Mouse (Mus musculus) lung, postnatal 0 days (tissue): Measurements from ENCODE around the gene Rab7b. TPM values are rescaled to one million over a fixed set of nuclear protein-coding genes. Genes with fewer than 3 reads are reported as not detected.
A peak's percentile ranks its signal among the peaks of the same experiment; 100 is the strongest.

Experiments
- ATAC-seq: fragments of 200-750 bp; cut with Nextera tagmentation; 2 replicates; pipeline ENCODE4 v1.8.0; 2017; ENCODE audit warnings: moderate library complexity
- DNase-seq: peaks from one replicate; pipeline ENCODE4 v3.0.0-alpha.2; 2016; ENCODE audit warnings: low spot score
- H3K27ac ChIP-seq: fragments of 300-500 bp; sonication (generic); 2 replicates; pipeline ENCODE4 v1.5.1; 2014; ENCODE audit warnings: antibody characterized with exemption, mild to moderate bottlenecking, low read length, mixed read lengths
- H3K27me3 ChIP-seq: fragments of 300-500 bp; sonication (generic); replicated peaks from 2 replicates; pipeline ENCODE4 v1.6.1; 2014; ENCODE audit warnings: low read length, mixed read lengths; ENCODE audit not compliant: insufficient read depth
- H3K36me3 ChIP-seq: fragments of 300-500 bp; sonication (generic); 2 replicates; pipeline ENCODE4 v1.6.1; 2014; ENCODE audit warnings: low read length, mixed read lengths; ENCODE audit not compliant: insufficient read depth
- H3K4me1 ChIP-seq: fragments of 300-500 bp; sonication (generic); 2 replicates; pipeline ENCODE4 v1.6.1; 2014; ENCODE audit warnings: antibody characterized with exemption, low read depth, low read length, mixed read lengths; ENCODE audit not compliant: insufficient read depth
- H3K4me2 ChIP-seq: fragments of 300-500 bp; sonication (generic); replicated peaks from 2 replicates; pipeline ENCODE4 v1.6.1; 2014; ENCODE audit warnings: low read depth, mild to moderate bottlenecking, low read length, moderate library complexity, mixed read lengths
- H3K4me3 ChIP-seq: fragments of 300-500 bp; sonication (generic); 2 replicates; pipeline ENCODE4 v1.5.1; 2014; ENCODE audit warnings: low read depth, low read length
- H3K9ac ChIP-seq: fragments of 300-500 bp; sonication (generic); replicated peaks from 2 replicates; pipeline ENCODE4 v1.6.1; 2014; ENCODE audit warnings: low read depth, mild to moderate bottlenecking
- H3K9me3 ChIP-seq: fragments of 300-500 bp; sonication (generic); 2 replicates; pipeline ENCODE4 v1.6.1; 2016; ENCODE audit warnings: low read length, mixed read lengths
- CTCF ChIP-seq: IDR thresholded peaks from 2 replicates; pipeline ENCODE4 v1.5.1; 2016; ENCODE audit warnings: antibody characterized with exemption, mild to moderate bottlenecking
- EP300 ChIP-seq: IDR thresholded peaks from 2 replicates; pipeline ENCODE4 v1.6.1; 2016; ENCODE audit warnings: antibody characterized with exemption, mild to moderate bottlenecking, control low read depth
- WGBS: fragments of 180-500 bp; shearing (Covaris S2); extraction: QIAGEN DNeasy Blood & Tissue Kit; methylation state at CpG from one replicate; pipeline ENCODE4 v1.1.7; 2014; 5-methylcytosine and 5-hydroxymethylcytosine counted together
- polyA plus RNA-seq: library from polyadenylated mRNA; unstranded; fragments of >200 nt; fragmentation: Nextera tagmentation; extraction: Ambion mirVana; gene quantifications from 2 replicates; pipeline ENCODE4 v1.2.1, GENCODE M21; 2015

The Rab7b gene
- polyA plus RNA-seq, 1 experiment from 2014 or later: 4.0 TPM

DNA sequence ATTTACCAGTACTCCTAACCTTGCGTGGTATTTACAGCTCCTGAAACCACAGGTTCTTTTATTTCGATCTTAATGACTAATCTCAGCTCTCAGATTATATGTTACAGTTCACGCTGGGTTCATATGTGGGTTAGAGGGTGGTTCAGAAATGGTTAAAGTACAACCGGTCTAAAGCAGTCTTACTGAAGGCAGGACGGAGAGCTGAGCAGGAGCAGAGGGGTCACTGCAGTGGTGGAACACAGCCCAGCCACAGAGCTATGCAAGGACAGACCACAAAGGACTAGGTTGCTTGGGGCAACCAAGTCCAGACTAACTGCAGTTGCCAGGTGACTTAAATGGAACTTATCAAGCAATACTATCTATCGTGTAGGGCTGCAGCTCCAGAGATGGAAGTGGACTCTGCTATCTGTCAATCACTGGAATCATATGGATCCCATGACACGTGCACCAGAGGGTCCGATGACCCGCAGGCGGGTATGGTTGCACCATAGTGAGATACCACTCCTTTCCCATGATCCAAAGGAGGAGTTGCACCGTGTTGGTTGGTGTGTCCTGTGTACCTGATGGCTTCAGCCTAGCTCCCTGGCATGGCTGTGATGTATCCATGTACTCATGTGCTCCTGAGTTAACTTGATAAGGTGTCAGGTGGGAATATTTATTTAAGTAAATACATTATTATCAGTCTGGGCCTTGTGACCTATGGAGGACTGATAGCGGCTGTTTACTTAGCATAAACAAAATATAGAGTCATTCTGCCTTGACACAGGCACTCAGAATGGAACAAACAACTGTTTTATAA lies 42.3 kb downstream of the Rab7b start:
- no peak overlapping the region for H3K9ac ChIP-seq
- TF ChIP-seq CTCF (no peak), EP300 (no peak)
- H3K27me3 ChIP-seq: no peaks in the 10 kb centered on the region
- ATAC-seq (no peak), DNase-seq (no peak)
- no peaks in the 10 kb centered on the region for H3K36me3 ChIP-seq
- no peaks in the 10 kb centered on the region for H3K4me1 ChIP-seq
- H3K9me3 ChIP-seq: no peaks in the 10 kb centered on the region
- no peak overlapping the region for H3K27ac ChIP-seq
- no peak overlapping the region for H3K4me2 ChIP-seq
- H3K4me3 ChIP-seq: no peak overlapping the region
- 75% methylated on average over 12 of the region's 12 CpGs for WGBS

DNA sequence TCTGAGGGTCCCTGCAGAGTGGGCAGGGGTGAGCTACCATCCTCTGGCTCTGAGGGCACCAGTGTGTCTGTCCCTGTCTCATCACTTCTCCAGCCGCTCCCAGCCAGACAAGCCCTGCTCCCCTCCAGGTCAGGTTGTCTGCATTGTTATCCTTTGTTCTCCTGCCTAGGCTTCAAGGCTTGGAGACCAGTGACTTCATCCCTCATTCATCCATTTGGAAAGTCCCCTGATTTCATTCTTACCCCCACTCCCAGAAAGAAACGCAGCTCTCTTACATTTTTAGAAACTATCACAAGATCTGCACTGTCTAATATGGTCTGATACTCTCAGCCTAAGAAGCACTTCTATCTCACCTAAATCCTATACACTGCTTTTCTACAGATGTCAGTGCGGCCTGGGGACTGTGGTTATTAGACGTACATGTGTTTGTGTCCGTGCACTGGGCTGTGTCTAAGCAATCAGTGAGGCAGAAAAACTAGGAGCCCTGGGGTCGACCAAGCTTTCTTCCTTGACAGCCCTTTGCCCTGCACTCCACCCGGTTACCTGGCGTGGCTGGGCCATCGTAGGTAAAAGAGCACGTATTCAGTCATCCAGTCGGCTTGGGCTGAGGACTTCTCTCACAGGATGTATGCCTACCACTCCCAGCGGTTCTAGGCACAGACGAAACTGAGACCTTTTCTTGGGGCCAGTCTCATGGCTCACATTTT lies 45.1 kb downstream of the Rab7b start:
- ATAC-seq: no peak
- H3K4me1 ChIP-seq: no peaks in the 10 kb centered on the region
- H3K4me3 ChIP-seq: no peak overlapping the region
- no peak overlapping the region for H3K4me2 ChIP-seq
- H3K9ac ChIP-seq: no peak overlapping the region
- H3K36me3 ChIP-seq: no peaks in the 10 kb centered on the region
- no peaks in the 10 kb centered on the region for H3K9me3 ChIP-seq
- no peak for TF ChIP-seq CTCF
- no peak for TF ChIP-seq EP300
- H3K27ac ChIP-seq: no peak overlapping the region
- no peak for DNase-seq
- 74% methylated on average over 13 of the region's 13 CpGs for WGBS
- no peaks in the 10 kb centered on the region for H3K27me3 ChIP-seq

DNA sequence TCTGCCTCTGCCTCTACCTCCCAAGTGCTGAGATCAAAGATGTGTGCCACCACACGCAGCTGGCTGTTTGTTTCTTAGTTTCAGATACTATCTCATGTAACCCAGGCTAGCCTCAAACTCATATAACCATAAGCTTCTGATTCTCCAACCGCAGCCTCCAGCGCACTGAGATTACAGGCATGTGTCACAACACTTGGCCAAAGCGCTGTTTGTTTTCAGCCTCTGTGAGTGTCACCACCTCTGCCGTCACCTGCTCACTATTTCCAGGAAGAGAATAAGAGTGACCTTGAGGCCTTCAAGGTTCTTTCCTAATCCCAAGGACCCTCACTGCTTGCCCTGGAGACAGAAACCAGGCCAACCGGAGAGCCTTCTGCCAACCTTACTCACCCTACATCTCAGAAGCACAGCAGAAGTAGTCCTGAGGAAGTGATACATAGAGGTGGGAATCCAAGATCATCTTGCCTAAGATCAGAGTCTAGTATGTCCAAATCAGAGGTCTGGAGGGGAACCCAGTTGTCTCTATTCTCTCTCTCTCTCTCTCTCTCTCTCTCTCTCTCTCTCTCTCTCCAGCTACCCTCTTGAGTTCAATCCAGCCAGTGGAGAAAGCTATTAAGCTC lies 46.3 kb downstream of the Rab7b start:
- no peak for DNase-seq
- Histone ChIP-seq H3K9ac (no peak overlapping the region), H3K27ac (no peak overlapping the region), H3K4me2 (no peak overlapping the region), H3K9me3 (no peaks in the 10 kb centered on the region), H3K36me3 (no peaks in the 10 kb centered on the region), H3K27me3 (no peaks in the 10 kb centered on the region), H3K4me3 (no peak overlapping the region), H3K4me1 (no peaks in the 10 kb centered on the region)
- TF ChIP-seq EP300 (no peak), CTCF (no peak)
- no peak for ATAC-seq
- 89% methylated on average over 6 of the region's 6 CpGs for WGBS

DNA sequence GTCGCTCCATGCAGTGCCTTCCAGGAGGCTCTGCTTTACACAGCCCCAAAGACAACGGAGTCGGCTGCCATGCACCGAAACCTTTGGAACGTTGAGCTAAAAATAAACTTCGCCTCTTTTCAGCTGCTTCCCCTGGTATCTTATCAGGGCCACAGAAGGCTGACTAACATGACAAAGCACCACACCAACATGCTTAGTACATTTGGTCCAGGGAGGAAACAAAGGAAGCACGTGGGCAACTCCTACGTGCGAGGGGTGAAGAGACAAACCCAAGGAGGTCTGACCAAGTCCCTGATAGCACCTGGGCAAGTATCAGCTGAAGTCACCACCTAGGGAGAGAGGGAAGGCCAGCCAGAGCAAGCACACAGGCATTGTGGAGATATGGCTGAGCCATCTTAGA lies 48.0 kb downstream of the Rab7b start:
- Histone ChIP-seq H3K4me2 (no peak overlapping the region), H3K9ac (no peak overlapping the region), H3K4me1 (no peaks in the 10 kb centered on the region), H3K36me3 (no peaks in the 10 kb centered on the region), H3K27ac (no peak overlapping the region), H3K27me3 (no peaks in the 10 kb centered on the region), H3K4me3 (no peak overlapping the region), H3K9me3 (no peaks in the 10 kb centered on the region)
- no peak for TF ChIP-seq CTCF
- no peak for TF ChIP-seq EP300
- DNase-seq: no peak
- no peak for ATAC-seq
- 63% methylated on average over 9 of the region's 9 CpGs for WGBS

DNA sequence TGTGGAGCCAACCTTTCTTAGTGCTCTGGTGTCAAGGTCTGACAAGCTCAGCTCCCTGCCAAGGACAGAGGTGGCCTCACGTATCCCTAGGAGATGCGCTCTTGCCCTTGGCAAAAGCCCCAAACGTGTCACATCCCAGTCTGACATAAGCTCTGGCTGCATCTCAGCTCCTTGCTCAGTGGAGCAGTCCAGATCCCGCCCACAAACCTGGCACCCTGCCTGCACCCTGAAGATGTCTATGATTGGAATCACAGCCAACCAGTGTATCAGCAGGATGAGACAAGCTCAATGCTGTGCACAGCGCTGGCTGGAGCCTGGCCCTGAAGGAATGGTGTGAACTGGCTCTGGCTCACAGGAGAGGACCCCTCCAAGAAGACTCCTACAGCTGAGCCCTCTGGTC lies 48.8 kb downstream of the Rab7b start:
- DNase-seq (peak; percentile 67), ATAC-seq (peak; percentile 71)
- TF ChIP-seq CTCF: no peak
- TF ChIP-seq EP300: no peak
- Histone ChIP-seq H3K4me3 (no peak overlapping the region), H3K27ac (no peak overlapping the region), H3K4me1 (no peaks in the 10 kb centered on the region), H3K9me3 (no peaks in the 10 kb centered on the region), H3K9ac (no peak overlapping the region), H3K4me2 (no peak overlapping the region), H3K27me3 (no peaks in the 10 kb centered on the region), H3K36me3 (no peaks in the 10 kb centered on the region)
- WGBS: 56% methylated on average over 5 of the region's 5 CpGs

DNA sequence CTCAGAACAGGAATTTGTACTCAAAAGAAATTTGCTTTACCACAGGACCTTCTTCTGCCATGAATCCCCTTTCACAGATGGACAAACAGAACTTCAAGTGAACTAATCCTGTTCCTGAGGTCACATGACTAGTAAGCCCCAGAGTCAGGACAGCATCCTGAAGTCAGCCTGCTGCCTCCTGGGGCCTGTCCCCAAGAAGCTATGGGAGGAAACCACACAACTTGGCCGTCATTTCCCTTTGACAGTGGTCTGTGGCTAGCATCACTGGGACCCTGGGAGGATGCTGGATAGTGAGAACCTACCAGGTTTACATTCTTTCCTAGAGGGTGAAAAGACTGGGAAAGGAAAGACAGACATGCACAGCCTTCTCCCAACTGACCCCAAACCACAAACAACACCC lies 50.3 kb downstream of the Rab7b start:
- DNase-seq (no peak), ATAC-seq (no peak)
- Histone ChIP-seq H3K27me3 (no peaks in the 10 kb centered on the region), H3K9ac (no peak overlapping the region), H3K27ac (no peak overlapping the region), H3K4me1 (no peaks in the 10 kb centered on the region), H3K4me2 (no peak overlapping the region), H3K4me3 (no peak overlapping the region), H3K9me3 (no peaks in the 10 kb centered on the region), H3K36me3 (no peaks in the 10 kb centered on the region)
- WGBS: 78% methylated on average over 1 of the region's 1 CpGs
- no peak for TF ChIP-seq CTCF
- no peak for TF ChIP-seq EP300
